Mouse (Mus musculus) CH12.LX (cell line): Measurements from ENCODE around the gene A730049H05Rik. TPM values are rescaled to one million over a fixed set of nuclear protein-coding genes. Genes with fewer than 3 reads are reported as not detected.

ENCODE experiments used
- DNase-seq: peaks from one replicate; pipeline ENCODE4 v3.0.0-alpha.2; 2013; ENCODE audit errors: extremely low read depth
- H3K27ac ChIP-seq: 2 replicates; pipeline ENCODE4 v1.5.1; 2012; ENCODE audit warnings: low read depth, mild to moderate bottlenecking, control low read depth, moderate library complexity; ENCODE audit not compliant: insufficient read depth
- H3K27me3 ChIP-seq: replicated peaks from 2 replicates; pipeline ENCODE3; 2012; ENCODE audit warnings: inconsistent platforms
- H3K36me3 ChIP-seq, 2 experiments: replicated peaks in 1 of 2; 2 replicates each; pipeline versions ENCODE3 to v1.6.1; 2012; ENCODE audit warnings: inconsistent platforms in 1 of 2, low read length in 1 of 2, mild to moderate bottlenecking in 1 of 2, mixed read lengths in 1 of 2, moderate library complexity in 1 of 2; ENCODE audit not compliant: control insufficient read depth in 1 of 2, insufficient read depth in 1 of 2
- H3K4me1 ChIP-seq, 2 experiments: 2 replicates each; pipeline ENCODE4 v1.6.1; 2012; ENCODE audit warnings: inconsistent platforms in 1 of 2, moderate library complexity in 1 of 2; ENCODE audit not compliant: insufficient read depth in 2 of 2, control insufficient read depth in 1 of 2
- H3K4me2 ChIP-seq: 2 replicates; pipeline ENCODE4 v1.6.1; 2012; ENCODE audit warnings: low read depth, mild to moderate bottlenecking, control low read depth; ENCODE audit not compliant: poor library complexity, insufficient read depth, severe bottlenecking
- H3K4me3 ChIP-seq, 3 experiments: fragments of 150-350 bp in 1 of 3; sonication (generic) in 1 of 3; replicated peaks in 1 of 3; 2 replicates each; pipeline versions ENCODE3 to v1.5.1; 2011 to 2012; ENCODE audit warnings: low read depth in 2 of 3, low read length in 2 of 3, mild to moderate bottlenecking in 2 of 3, moderate library complexity in 2 of 3, control low read depth in 1 of 3, improper control_type of control experiment in 1 of 3, inconsistent platforms in 1 of 3, mixed read lengths in 1 of 3; ENCODE audit not compliant: poor library complexity in 1 of 3
- H3K79me2 ChIP-seq: replicated peaks from 2 replicates; pipeline ENCODE4 v1.6.1; 2012; ENCODE audit warnings: mild to moderate bottlenecking, moderate library complexity; ENCODE audit not compliant: control insufficient read depth, poor library complexity, insufficient read depth, severe bottlenecking; ENCODE audit errors: extremely low read depth
- H3K9ac ChIP-seq: 2 replicates; pipeline ENCODE4 v1.6.1; 2012; ENCODE audit warnings: low read depth, mild to moderate bottlenecking, control low read depth, moderate library complexity; ENCODE audit not compliant: insufficient read depth
- H3K9me3 ChIP-seq: replicated peaks from 2 replicates; pipeline ENCODE3; 2012; ENCODE audit warnings: low read length, inconsistent platforms, mixed read lengths
- CTCF ChIP-seq, 2 experiments: IDR thresholded peaks in 1 of 2; conservative IDR thresholded peaks in 1 of 2; 2 replicates each; pipeline ENCODE4 v1.5.1; 2011 to 2012; ENCODE audit warnings: low read depth in 2 of 2, low read length in 2 of 2, improper control_type of control experiment in 1 of 2, inconsistent platforms in 1 of 2, mild to moderate bottlenecking in 1 of 2, moderate library complexity in 1 of 2
- E2F4 ChIP-seq: IDR thresholded peaks from 2 replicates; pipeline ENCODE4 v1.6.1; 2011; ENCODE audit warnings: low read depth, low read length, improper control_type of control experiment; ENCODE audit not compliant: insufficient replicate concordance
- ELF1 ChIP-seq: IDR thresholded peaks from 2 replicates; pipeline ENCODE4 v1.6.1; 2014; ENCODE audit warnings: low read depth, mild to moderate bottlenecking, inconsistent platforms, low read length, improper control_type of control experiment
- EP300 ChIP-seq: IDR thresholded peaks from 2 replicates; pipeline ENCODE4 v1.6.1; 2011; ENCODE audit warnings: low read length, improper control_type of control experiment
- GABPA ChIP-seq: IDR thresholded peaks from 2 replicates; pipeline ENCODE4 v1.6.1; 2012; ENCODE audit warnings: low read depth, low read length, improper control_type of control experiment, inconsistent platforms; ENCODE audit not compliant: insufficient replicate concordance
- HCFC1 ChIP-seq: IDR thresholded peaks from 2 replicates; pipeline ENCODE4 v1.6.1; 2012; ENCODE audit warnings: low read depth, mild to moderate bottlenecking, inconsistent platforms, low read length, improper control_type of control experiment
- JUND ChIP-seq: conservative IDR thresholded peaks from 2 replicates; pipeline ENCODE4 v1.6.1; 2011; ENCODE audit warnings: low read depth, low read length, improper control_type of control experiment
- KAT2A ChIP-seq: IDR thresholded peaks from 2 replicates; pipeline ENCODE4 v1.6.1; 2012; ENCODE audit warnings: low read length, improper control_type of control experiment, inconsistent platforms; ENCODE audit not compliant: insufficient replicate concordance
- MAX ChIP-seq: IDR thresholded peaks from 2 replicates; pipeline ENCODE4 v1.6.1; 2011; ENCODE audit warnings: low read length, improper control_type of control experiment
- MXI1 ChIP-seq: IDR thresholded peaks from 2 replicates; pipeline ENCODE4 v1.6.1; 2011; ENCODE audit warnings: mild to moderate bottlenecking, low read depth, low read length, improper control_type of control experiment
- MYC ChIP-seq: IDR thresholded peaks from 2 replicates; pipeline ENCODE4 v1.6.1; 2011; ENCODE audit warnings: low read depth, mild to moderate bottlenecking, improper control_type of control experiment, low read length
- POLR2AphosphoS2 ChIP-seq: IDR thresholded peaks from 2 replicates; pipeline ENCODE4 v1.6.1; 2011; ENCODE audit warnings: low read depth, low read length, improper control_type of control experiment
- RAD21 ChIP-seq: IDR thresholded peaks from 2 replicates; pipeline ENCODE4 v1.6.1; 2011; ENCODE audit warnings: low read depth, mild to moderate bottlenecking, low read length, improper control_type of control experiment, moderate library complexity
- SMC3 ChIP-seq: IDR thresholded peaks from 2 replicates; pipeline ENCODE4 v1.6.1; 2011; ENCODE audit warnings: low read depth, low read length, improper control_type of control experiment
- TBP ChIP-seq: conservative IDR thresholded peaks from 2 replicates; pipeline ENCODE4 v1.6.1; 2011; ENCODE audit warnings: low read depth, low read length, improper control_type of control experiment
- USF1 ChIP-seq: IDR thresholded peaks from 2 replicates; pipeline ENCODE4 v1.6.1; 2014; ENCODE audit warnings: low read depth, mild to moderate bottlenecking, inconsistent platforms, low read length, improper control_type of control experiment
- ZC3H11A ChIP-seq: IDR thresholded peaks from 2 replicates; pipeline ENCODE4 v1.6.1; 2012; ENCODE audit warnings: low read depth, mild to moderate bottlenecking, inconsistent platforms, low read length, improper control_type of control experiment
- ZKSCAN1 ChIP-seq: IDR thresholded peaks from 2 replicates; pipeline ENCODE4 v1.6.1; 2012; ENCODE audit warnings: low read depth, inconsistent platforms, low read length, improper control_type of control experiment, borderline replicate concordance
- dilution Hi-C: fragments of 300-500 bp; cut with MboI; formaldehyde crosslinking; loops from 2 replicates; pipeline ENCODE4 v1.14.3; 2020; ENCODE audit warnings: low sequenced_read_pairs; ENCODE audit not compliant: extremely low pct_unique_long_range_greater_than_20kb, extremely low pct_ligation_motif_present
- in situ Hi-C: fragments of 300-500 bp; cut with MboI; formaldehyde crosslinking; loops from 3 replicates; pipeline ENCODE4 v1.14.3; 2019; ENCODE audit warnings: low sequenced_read_pairs, low pct_ligation_motif_present, low pct_unique_long_range_greater_than_20kb, mixed read lengths
- polyA plus RNA-seq: library from polyadenylated mRNA; unstranded; fragments of >175 nt; gene quantifications from 2 replicates; pipeline ENCODE4 v1.2.1, GENCODE M21; 2012; ENCODE audit warnings: low read depth; ENCODE audit not compliant: insufficient read length
- total RNA-seq, 2 experiments: library from RNA; depleted of rRNA; stranded (reverse); fragments of 300-350 nt in 1 of 2; fragments of >200 nt in 1 of 2; gene quantifications; 2 replicates each; pipeline ENCODE4 v1.2.3; 2012 to 2014

A730049H05Rik gene
- total and polyA plus RNA-seq, 3 experiments, result not detected

DNA sequence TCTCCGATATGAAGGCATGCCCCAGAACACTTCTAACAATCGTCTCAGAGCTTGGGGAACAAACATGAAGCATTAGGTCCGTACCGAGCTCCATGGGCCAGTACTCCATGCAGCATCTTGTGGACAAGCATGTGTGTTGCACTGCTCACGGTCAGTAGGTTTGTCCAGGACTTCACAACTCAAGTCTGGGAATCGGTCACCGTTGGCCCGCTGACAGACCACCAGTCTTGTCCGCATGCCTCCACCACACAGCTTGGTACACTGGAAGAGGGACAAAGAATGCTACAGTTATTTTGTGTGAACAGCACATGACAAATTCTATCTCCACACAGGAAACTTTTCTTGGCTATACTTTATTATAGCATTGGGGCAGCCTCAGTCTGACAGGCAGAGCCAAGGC lies 32.9 kb downstream of the A730049H05Rik start:
- no peaks in the 10 kb centered on the region for H3K79me2 ChIP-seq
- no peak for DNase-seq
- dilution Hi-C loops, result no loop called here

DNA sequence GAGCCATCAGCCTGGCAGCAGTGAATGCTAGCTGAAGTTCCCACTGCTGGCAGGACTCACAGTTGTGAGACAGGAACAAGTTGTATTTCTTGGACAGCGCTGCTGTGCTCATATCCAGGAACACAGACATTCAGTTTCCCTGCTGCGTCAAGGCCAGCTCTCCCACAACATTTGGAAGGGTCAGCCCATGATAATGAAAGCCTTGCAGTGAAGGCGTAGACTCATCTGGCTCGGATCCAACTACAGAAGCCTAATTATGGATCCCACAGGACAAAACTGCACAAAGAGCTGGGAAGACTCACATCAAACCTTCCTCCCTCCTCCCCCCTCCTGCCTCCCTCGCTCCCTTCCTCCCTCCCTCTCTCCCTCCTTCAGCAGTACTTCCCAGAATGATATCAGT lies 34.0 kb downstream of the A730049H05Rik start:
- Histone ChIP-seq H3K79me2 (no peaks in the 10 kb centered on the region), H3K27ac (no peak overlapping the region), H3K9ac (no peak overlapping the region), H3K4me3 (no peak overlapping the region), H3K27me3 (no peaks in the 10 kb centered on the region), H3K36me3 (no peaks in the 10 kb centered on the region), H3K4me2 (no peak overlapping the region), H3K9me3 (peaks cover 63% of the 10 kb centered on the region), H3K4me1 (no peaks in the 10 kb centered on the region)
- DNase-seq, result no peak
- dilution Hi-C loops (no loop called here), in situ Hi-C loops (no loop called here)
- TF ChIP-seq ZC3H11A, result no peak
- TF ChIP-seq HCFC1, result no peak
- TF ChIP-seq ZKSCAN1, result no peak
- TF ChIP-seq MAX, result no peak
- TF ChIP-seq GABPA, result no peak
- no peak for TF ChIP-seq KAT2A
- no peak for TF ChIP-seq MXI1
- TF ChIP-seq ELF1, result no peak
- TF ChIP-seq MYC, result no peak

More for the DNA sequence above, 32.9 kb downstream of the A730049H05Rik start:
- in situ Hi-C loops, result no loop called here
- no peaks in the 10 kb centered on the region for H3K27me3 ChIP-seq
- no peak for TF ChIP-seq TBP
- TF ChIP-seq E2F4, result no peak
- TF ChIP-seq ELF1, result no peak
- no peak for TF ChIP-seq POLR2AphosphoS2
- no peak for TF ChIP-seq SMC3
- TF ChIP-seq MYC, result no peak
- TF ChIP-seq EP300, result no peak
- TF ChIP-seq CTCF (conservative IDR thresholded peaks at IDR 0.05 in 1 of 2, IDR thresholded peaks at IDR 0.05 in 1 of 2; ENCODE audit: low read depth in 2 of 2, low read length in 2 of 2), result no peak
- TF ChIP-seq USF1, result no peak
- no peak for TF ChIP-seq JUND
- no peak for TF ChIP-seq RAD21
- TF ChIP-seq, all 38 proteins: peak for 0
- Histone ChIP-seq H3K9ac (no peak overlapping the region), H3K4me2 (no peak overlapping the region), H3K4me1 (no peaks in the 10 kb centered on the region), H3K27ac (no peak overlapping the region), H3K9me3 (peaks cover 60% of the 10 kb centered on the region), H3K36me3 (no peaks in the 10 kb centered on the region), H3K4me3 (no peak overlapping the region)
